Mouse (Mus musculus): ENCODE data around the gene Pms2. TPM values are rescaled to one million over a fixed set of nuclear protein-coding genes. Genes with fewer than 3 reads are reported as not detected.
A peak's percentile ranks its signal among the peaks of the same experiment; 100 is the strongest.

The Pms2 gene
- polyA plus RNA-seq, 1 experiment from 2014 or later = 28.3 TPM

DNA sequence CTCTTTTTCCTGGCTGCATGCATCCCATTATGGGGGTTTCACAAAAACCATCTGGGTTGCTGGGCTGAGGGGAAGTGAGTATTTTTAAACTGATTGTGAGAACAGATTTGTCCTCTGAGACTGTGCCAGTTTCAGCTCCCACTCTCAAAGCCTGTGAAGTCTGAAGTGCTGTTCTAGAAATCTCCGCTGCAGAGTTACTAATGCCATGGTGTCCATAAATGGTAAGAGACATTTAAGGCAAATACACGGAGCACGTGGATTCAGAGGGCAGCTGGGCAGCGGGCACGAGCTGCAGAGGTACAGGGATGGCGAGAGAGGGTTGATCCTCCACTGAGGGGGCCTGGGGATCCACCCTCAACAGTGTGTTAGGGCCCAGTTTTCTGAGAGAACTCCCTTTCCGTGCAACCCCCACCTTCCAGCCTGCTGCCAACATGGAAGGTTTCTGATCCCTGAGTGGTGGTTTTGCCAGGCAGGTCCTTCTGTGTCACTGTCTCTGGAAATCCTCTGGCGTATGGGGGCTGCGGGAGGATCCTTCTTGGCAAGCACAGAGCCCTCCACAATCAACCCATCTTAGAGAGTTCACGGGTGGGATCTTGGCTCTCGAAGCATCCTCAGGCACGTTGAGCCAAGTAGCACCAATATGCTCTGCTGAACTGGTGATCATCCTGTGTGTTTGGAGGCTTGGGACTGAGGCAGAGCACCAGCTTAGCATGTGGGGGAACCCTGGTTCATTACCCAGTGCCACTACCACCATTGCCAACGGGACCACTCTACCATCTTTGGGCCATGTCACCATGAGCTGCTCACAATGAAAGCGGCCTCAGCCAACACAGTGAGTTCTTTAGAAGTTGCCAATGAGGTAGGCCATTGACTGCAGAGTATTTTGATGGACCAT lies 33.7 kb downstream of the Pms2 start:
- H3K27ac ChIP-seq = no peak overlapping the region
- peak; percentile 68 for DNase-seq (ENCODE audit: low spot score)
- 85% methylated on average over 14 of the region's 14 CpGs for WGBS
- no peak overlapping the region for H3K4me3 ChIP-seq
- no peaks in the 10 kb centered on the region for H3K9me3 ChIP-seq
- H3K4me1 ChIP-seq = peaks cover 3% of the 10 kb centered on the region; the same call in 1 of the 2 replicates
- no peaks in the 10 kb centered on the region for H3K36me3 ChIP-seq
- H3K27me3 ChIP-seq (ENCODE audit: insufficient read depth, poor library complexity, severe bottlenecking) = no peaks in the 10 kb centered on the region

DNA sequence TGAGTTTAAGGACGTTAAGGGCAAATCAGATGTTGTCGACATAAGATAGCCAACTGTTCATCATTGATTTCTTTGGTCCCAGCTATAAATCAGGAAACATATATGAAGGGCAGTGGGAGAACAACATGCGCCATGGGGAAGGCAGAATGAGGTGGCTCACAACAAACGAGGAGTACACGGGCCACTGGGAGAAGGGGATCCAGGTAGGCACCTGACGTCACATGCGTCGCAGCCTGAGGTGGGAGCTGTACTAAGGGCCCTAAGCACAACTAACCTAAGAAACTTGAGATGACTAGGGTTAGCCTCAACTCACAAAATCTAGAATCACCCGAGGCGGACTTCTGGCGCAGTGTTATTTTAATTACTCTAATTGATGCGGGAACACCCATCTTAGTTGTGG lies 38.6 kb downstream of the Pms2 start:
- DNase-seq (ENCODE audit: low spot score) = peak; percentile 67
- 82% methylated on average over 12 of the region's 12 CpGs for WGBS
- Histone ChIP-seq H3K36me3 (no peaks in the 10 kb centered on the region), H3K4me3 (no peak overlapping the region), H3K9me3 (no peaks in the 10 kb centered on the region), H3K27me3 (ENCODE audit: insufficient read depth, poor library complexity, severe bottlenecking) (no peaks in the 10 kb centered on the region), H3K4me1 (no peaks in the 10 kb centered on the region), H3K27ac (no peak overlapping the region)

- Histone ChIP-seq H3K36me3 (no peaks in the 10 kb centered on the region), H3K27me3 (ENCODE audit: insufficient read depth, poor library complexity, severe bottlenecking) (no peaks in the 10 kb centered on the region), H3K27ac (no peak overlapping the region), H3K9me3 (no peaks in the 10 kb centered on the region), H3K4me3 (no peak overlapping the region), H3K4me1 (no peaks in the 10 kb centered on the region)
- peak; percentile 17 for DNase-seq (ENCODE audit: low spot score)
- 46% methylated on average over 5 of the region's 5 CpGs for WGBS
Measured at GRCm38 (mm10) chr5:143950016-143950415, 40.3 kb downstream of the Pms2 start.

GRCm38 (mm10) chr5:143957101-143957500 lies 47.3 kb downstream of the Pms2 start:
- no peaks in the 10 kb centered on the region for H3K9me3 ChIP-seq
- peaks cover 11% of the 10 kb centered on the region; the same call in 1 of the 2 replicates for H3K36me3 ChIP-seq
- H3K27ac ChIP-seq = no peak overlapping the region
- no peaks in the 10 kb centered on the region for H3K27me3 ChIP-seq (ENCODE audit: insufficient read depth, poor library complexity, severe bottlenecking)
- H3K4me1 ChIP-seq = no peaks in the 10 kb centered on the region
- no peak overlapping the region for H3K4me3 ChIP-seq
- 87% methylated on average over 6 of the region's 6 CpGs for whole genome bisulfite sequencing
- DNase-seq (ENCODE audit: low spot score) = peak; percentile 63

GRCm38 (mm10) chr5:143959551-143959950 lies 49.8 kb downstream of the Pms2 start:
- peak; percentile 64 for DNase-seq (ENCODE audit: low spot score)
- Histone ChIP-seq H3K27ac (no peak overlapping the region), H3K9me3 (no peaks in the 10 kb centered on the region), H3K4me3 (no peak overlapping the region), H3K4me1 (no peaks in the 10 kb centered on the region), H3K36me3 (peaks cover 11% of the 10 kb centered on the region; the same call in 1 of the 2 replicates), H3K27me3 (ENCODE audit: insufficient read depth, poor library complexity, severe bottlenecking) (no peaks in the 10 kb centered on the region)
- WGBS = 90% methylated on average over 11 of the region's 11 CpGs

DNA sequence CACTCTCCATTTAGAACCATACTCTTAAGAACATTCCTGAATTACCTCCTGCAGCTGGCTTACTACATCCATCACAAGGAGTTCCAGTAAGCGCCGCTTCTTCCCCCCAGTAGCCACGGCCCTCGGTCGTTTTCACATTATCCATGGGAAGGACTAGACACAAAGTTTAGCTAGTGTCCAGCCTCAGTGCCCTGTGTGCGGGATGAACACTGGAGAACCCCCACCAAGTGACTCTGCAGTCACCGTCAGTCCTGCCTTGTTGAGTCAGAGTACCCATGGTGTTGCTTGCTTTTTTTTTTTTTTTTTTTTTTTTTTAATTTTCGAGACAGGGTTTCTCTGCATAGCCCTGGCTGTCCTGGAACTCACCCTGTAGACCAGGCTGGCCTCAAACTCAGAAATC lies 51.4 kb downstream of the Pms2 start:
- H3K27me3 ChIP-seq (ENCODE audit: insufficient read depth, poor library complexity, severe bottlenecking) = no peaks in the 10 kb centered on the region
- H3K4me1 ChIP-seq = no peaks in the 10 kb centered on the region
- no peaks in the 10 kb centered on the region for H3K9me3 ChIP-seq
- WGBS = 83% methylated on average over 8 of the region's 8 CpGs
- no peak overlapping the region for H3K4me3 ChIP-seq
- H3K36me3 ChIP-seq = peaks cover 11% of the 10 kb centered on the region; the same call in 1 of the 2 replicates
- no peak overlapping the region for H3K27ac ChIP-seq
- peak; percentile 51 for DNase-seq (ENCODE audit: low spot score)

GRCm38 (mm10) chr5:143965586-143966345 lies 56.0 kb downstream of the Pms2 start:
- DNase-seq (ENCODE audit: low spot score) = peak; percentile 61
- WGBS = 87% methylated on average over 12 of the region's 12 CpGs

DNA sequence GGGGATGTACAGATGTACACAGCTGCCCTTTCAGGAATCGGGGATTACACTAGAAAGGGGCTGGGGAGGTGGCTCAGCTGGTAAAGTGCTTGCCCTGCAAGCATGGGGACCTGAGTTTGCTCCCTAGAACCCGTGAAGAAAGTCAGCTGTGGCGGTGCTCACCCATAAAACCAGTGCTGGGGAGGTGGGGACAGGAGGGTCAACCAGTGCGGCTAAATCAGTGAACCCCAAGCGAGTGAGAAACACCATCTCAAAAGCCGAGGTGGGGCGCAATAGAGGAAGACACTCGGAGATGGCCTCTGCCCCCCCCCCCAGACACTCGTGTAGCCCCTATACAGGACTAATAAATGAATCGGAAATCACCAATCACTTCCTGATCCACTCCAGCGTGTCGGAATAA lies 56.9 kb downstream of the Pms2 start:
- 81% methylated on average over 12 of the region's 12 CpGs for WGBS
- H3K4me1 ChIP-seq = no peaks in the 10 kb centered on the region
- no peaks in the 10 kb centered on the region for H3K36me3 ChIP-seq
- H3K4me3 ChIP-seq = no peak overlapping the region
- H3K9me3 ChIP-seq = no peaks in the 10 kb centered on the region
- no peak overlapping the region for H3K27ac ChIP-seq
- H3K27me3 ChIP-seq (ENCODE audit: insufficient read depth, poor library complexity, severe bottlenecking) = no peaks in the 10 kb centered on the region
- peak; percentile 73 for DNase-seq (ENCODE audit: low spot score)

More at GRCm38 (mm10) chr5:143965586-143966345, 56.0 kb downstream of the Pms2 start:
- no peaks in the 10 kb centered on the region for H3K4me1 ChIP-seq
- H3K4me3 ChIP-seq = no peak overlapping the region
- no peaks in the 10 kb centered on the region for H3K27me3 ChIP-seq (ENCODE audit: insufficient read depth, poor library complexity, severe bottlenecking)
- H3K36me3 ChIP-seq = no peaks in the 10 kb centered on the region
- H3K9me3 ChIP-seq = no peaks in the 10 kb centered on the region
- no peak overlapping the region for H3K27ac ChIP-seq

DNA sequence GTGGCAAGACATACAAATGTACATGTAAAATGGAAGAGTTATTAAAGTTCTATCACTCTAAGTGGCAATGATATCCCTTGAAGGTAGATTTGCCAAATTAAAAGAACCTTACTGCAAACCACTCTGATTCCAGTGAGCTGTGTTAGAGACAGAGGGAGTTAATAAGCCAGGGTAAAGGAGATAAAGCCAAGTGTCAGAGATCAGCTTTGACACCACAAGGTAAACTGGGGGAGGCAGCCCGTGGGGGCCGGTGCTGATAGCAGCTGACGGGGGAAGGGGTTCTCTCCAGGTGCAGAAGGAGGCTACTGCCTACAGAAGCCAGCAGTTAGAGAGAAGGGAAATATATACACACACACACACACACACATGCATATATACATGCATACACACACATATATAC lies 62.9 kb downstream of the Pms2 start:
- WGBS = 50% methylated on average over 3 of the region's 3 CpGs
- no peak overlapping the region for H3K4me3 ChIP-seq
- H3K36me3 ChIP-seq = no peaks in the 10 kb centered on the region
- peak; percentile 46 for DNase-seq (ENCODE audit: low spot score)
- H3K4me1 ChIP-seq = peaks cover 3% of the 10 kb centered on the region; the same call in 1 of the 2 replicates
- no peaks in the 10 kb centered on the region for H3K9me3 ChIP-seq
- no peaks in the 10 kb centered on the region for H3K27me3 ChIP-seq (ENCODE audit: insufficient read depth, poor library complexity, severe bottlenecking)
- no peak overlapping the region for H3K27ac ChIP-seq

- peak; percentile 91 for DNase-seq (ENCODE audit: low spot score)
- Histone ChIP-seq H3K4me1 (peaks cover 3% of the 10 kb centered on the region; the same call in 1 of the 2 replicates), H3K27me3 (ENCODE audit: insufficient read depth, poor library complexity, severe bottlenecking) (no peaks in the 10 kb centered on the region), H3K36me3 (no peaks in the 10 kb centered on the region), H3K9me3 (no peaks in the 10 kb centered on the region), H3K4me3 (no peak overlapping the region), H3K27ac (no peak overlapping the region)
- WGBS = 49% methylated on average over 4 of the region's 4 CpGs
Measured at GRCm38 (mm10) chr5:143974931-143975630, 65.3 kb downstream of the Pms2 start.

- H3K27me3 ChIP-seq (ENCODE audit: insufficient read depth, poor library complexity, severe bottlenecking) = no peaks in the 10 kb centered on the region
- H3K9me3 ChIP-seq = no peaks in the 10 kb centered on the region
- no peak overlapping the region for H3K27ac ChIP-seq
- H3K4me1 ChIP-seq = peaks cover 4% of the 10 kb centered on the region
- WGBS = 51% methylated on average over 2 of the region's 2 CpGs
- H3K36me3 ChIP-seq = no peaks in the 10 kb centered on the region
- DNase-seq (ENCODE audit: low spot score) = no peak
- H3K4me3 ChIP-seq = no peak overlapping the region
Measured at GRCm38 (mm10) chr5:143975631-143975933, 65.8 kb downstream of the Pms2 start.

DNA sequence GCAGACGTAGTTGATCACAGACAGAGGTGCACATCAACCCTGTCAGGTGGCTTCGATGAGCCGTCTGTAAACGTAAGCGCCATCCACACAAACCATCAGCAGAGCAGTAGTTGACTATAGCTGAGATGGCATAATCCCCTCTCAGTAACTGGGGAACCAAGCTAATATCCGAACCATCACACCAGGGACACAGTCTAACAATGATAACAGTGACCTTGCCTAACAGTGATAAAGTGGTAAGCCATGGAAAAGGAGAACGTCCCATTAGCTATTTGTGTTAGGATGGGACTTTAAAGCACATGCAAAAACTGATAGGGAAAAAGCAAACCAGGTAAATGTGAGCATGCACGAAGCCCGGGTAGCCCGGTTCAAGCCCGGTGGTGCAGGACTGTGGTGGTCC lies 66.5 kb downstream of the Pms2 start:
- 84% methylated on average over 11 of the region's 11 CpGs for WGBS
- DNase-seq (ENCODE audit: low spot score) = no peak
- peaks cover 10% of the 10 kb centered on the region for H3K4me1 ChIP-seq
- no peak overlapping the region for H3K27ac ChIP-seq
- H3K36me3 ChIP-seq = no peaks in the 10 kb centered on the region
- no peaks in the 10 kb centered on the region for H3K27me3 ChIP-seq (ENCODE audit: insufficient read depth, poor library complexity, severe bottlenecking)
- H3K4me3 ChIP-seq = no peak overlapping the region
- H3K9me3 ChIP-seq = no peaks in the 10 kb centered on the region

Measured in heart, embryonic 10.5 days (tissue).